Mouse (Mus musculus): ENCODE results near the gene Cldn14.

The Cldn14 gene

DNA sequence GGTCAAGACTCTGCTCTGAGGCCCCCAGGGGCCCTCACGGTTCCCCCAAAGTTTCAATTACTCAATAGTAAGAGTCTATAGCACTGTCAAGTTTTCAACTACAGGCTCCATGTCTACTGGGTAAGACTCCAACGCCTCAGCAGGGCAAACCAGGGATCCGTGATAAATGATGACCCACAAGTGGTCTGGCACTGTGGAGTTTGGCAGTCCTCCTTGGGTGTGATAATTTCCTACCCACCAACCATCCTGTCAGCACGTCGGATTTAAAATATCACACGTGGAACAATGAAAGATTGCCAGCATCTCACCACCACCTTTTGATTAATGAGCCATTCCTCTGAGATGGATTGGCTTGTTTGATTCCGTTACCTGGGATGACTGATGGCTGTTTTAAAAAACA lies 51.7 kb downstream of the Cldn14 start:
- DNase-seq (ENCODE audit: inconsistent age in 2 of 2, low spot score in 1 of 2) = no peak

DNA sequence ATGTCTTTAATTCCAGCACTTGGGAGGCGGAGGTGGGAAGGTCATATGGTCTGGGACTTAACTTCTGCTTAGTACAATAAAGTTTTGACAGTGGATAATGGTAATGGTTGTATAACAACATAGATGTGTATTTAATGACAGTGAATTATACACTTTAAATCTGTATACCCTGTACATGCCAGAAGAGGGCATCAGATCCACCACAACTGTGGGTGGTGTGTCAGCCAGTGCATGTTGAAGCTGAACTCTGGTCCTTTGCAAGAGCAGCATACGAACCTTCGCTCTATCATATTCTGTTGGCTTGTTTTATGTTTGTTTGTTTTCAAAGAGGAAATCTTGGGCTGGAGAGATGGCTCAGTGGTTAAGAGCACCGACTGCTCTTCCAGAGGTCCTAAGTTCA lies 61.2 kb downstream of the Cldn14 start:
- DNase-seq (ENCODE audit: inconsistent age in 2 of 2, low spot score in 1 of 2) = no peak

DNA sequence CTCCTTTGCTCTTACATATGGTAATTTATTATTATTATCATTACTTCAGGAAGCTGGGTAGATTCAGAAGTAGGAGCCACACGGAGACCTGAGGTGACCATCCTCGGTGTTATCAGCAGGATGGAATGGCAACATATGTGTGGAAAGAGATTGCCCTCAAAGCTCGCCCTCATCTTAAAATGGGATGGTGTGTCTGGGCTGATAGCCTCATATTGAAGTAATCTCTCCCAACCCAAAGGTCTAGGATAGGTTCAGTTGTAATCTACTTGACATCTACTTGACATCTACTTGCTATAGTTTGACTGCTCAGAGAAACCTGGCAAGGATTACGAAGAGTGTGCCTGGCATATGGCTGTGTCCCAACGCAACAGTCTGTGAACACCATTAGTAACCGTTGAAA lies 64.3 kb downstream of the Cldn14 start:
- no peak for DNase-seq (ENCODE audit: inconsistent age in 2 of 2, low spot score in 1 of 2)

DNA sequence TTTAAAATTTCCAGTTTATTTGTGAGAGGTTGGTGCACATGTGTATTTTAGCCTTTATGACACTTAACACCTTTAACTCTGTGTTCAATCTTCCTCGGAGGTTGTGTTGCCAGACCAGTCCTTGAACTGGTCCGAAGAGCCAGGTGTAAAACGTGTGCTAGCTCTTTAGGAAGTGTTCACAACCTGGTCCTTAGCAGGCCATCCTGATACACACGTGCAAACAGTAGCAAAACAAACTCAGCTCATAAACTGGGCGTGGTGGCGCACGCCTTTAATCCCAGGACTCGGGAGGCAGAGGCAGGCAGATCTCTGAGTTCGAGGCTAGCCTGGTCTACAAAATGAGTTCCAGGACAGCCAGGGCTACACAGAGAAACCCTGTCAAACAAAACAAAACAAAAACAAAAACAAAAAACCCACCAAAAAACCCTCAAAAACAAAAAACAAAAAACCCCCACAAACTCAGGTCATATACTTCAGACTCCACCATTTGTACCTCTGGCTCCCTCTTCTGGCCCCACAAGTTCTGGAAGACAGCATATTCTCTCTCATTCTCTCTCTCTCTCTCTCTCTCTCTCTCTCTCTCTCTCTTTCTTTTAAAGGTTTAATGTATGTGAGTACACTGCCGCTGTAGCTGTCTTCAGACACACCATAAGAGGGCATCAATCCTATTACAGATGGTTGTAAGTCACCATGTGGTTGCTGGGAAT lies 65.7 kb downstream of the Cldn14 start:
- no peak for DNase-seq (ENCODE audit: inconsistent age in 2 of 2, low spot score in 1 of 2)

DNA sequence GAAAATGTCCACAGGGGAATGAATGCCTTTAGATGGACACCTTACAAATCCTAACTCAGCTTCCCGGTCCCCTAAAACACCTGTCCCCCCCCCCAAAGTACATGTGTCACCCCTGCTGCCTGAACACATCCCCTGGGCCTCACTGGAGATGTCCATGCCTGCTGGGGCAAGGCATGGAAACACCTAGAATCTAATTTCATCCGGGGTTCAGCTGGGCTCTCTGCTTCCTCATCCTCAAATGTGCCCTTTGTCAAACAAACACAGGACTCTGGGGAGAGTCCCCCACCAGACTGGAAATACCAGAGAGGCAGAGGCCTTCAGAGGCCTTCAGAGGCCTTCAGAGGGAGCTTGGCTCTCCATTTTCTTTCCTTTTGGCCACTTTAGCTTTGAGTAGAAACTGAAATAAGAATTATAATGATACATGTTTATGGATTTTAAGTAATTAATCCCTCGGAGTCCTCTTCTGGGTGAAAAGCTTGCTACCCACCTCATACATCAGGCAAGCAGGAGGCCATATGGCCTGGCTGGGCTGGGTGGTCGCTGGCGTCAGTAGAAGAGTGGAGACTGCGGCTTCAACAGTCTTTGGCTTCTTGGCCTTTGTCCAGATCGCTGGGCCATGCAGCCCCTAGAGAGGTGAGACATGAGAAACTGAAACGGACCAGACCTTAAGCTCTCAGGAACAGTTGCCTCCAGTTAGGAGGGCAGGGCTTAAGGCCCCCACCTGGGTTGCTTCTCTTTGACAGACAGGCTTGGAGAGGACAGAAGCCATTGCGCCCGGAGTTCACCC lies 66.7 kb downstream of the Cldn14 start:
- DNase-seq (ENCODE audit: inconsistent age in 2 of 2, low spot score in 1 of 2) = no peak

DNA sequence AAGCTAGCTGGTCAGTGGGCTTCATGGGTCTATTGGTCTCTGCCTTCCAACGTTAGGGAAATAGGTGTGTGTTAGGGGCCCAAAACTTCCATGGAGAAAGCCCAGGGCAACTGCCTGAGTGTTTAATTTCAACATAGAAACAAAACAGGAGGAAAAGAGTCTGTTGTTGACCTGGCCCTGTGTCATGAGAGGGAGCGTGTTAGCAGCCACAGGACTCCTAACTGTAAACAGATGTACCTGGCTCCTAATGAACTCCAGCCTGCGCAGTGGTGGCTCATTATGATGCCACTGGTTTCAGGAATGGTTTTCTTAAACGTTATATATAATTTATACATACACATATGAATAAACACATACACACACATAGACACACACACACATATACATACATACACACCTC lies 68.7 kb downstream of the Cldn14 start:
- DNase-seq (ENCODE audit: inconsistent age in 2 of 2, low spot score in 1 of 2) = no peak

DNA sequence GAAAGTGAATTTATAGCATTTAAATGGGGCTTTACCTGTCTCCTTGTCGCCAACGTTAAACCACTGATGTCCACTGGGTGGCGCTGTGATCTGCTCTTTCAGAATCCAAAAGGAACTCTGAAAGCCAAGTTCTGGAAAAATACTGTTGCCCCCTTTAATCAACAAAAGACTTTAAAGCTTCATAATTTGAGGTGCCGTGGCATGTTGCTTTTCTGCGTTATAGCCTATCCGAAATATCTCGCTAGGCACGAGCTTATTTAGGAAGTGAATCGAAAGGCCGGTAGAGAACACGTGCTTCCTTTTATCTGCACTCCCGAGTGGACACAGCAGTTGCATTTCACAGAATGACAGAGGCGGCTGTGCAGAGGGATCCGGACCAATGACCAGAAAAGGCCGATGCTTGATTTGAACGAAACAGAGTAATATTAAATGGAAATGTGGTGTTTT lies 70.2 kb downstream of the Cldn14 start:
- DNase-seq (ENCODE audit: inconsistent age in 2 of 2, low spot score in 1 of 2) = peak; percentile 51 to 89

DNA sequence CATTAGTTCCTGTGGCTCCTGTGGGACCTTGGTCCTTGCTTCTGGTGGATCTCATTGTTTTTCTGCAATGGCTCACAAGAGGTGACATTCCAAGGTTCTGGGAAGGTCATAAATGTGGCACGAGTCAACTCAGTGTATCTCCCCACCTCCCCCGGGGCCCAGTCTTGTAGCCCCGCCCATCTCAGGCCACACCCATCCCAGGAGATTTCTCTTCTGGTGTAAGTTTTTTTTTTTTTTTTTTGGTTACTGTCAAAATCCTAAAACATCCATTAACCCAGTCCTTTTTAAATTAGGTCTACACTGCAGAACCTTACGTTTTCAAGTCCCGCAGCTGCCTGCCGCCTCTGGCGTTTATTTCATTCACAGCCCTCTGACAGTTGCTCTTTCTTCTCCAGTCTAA lies 73.6 kb downstream of the Cldn14 start:
- DNase-seq (ENCODE audit: inconsistent age in 2 of 2, low spot score in 1 of 2) = peak in 1 of 2 experiments; percentile 34

DNA sequence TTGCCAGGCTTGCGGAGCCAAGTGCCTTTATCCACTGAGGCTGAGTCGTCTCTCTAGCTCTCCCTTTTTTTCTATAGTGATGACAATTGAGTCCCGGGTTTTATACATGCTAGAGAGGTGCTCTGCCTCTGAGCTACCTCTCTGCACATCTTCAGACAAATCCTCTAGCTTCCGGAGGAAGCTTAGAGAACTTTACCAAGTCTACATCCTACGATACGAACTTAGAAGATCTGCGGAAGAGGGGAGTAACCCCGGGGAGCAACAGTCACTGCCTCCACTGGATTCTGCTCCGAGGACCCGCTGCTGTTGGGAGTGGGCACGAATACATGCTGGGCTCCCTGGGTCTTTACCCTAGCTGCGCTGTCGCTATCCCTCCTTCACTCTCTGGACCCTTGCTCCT lies 74.0 kb downstream of the Cldn14 start:
- no peak for DNase-seq (ENCODE audit: inconsistent age in 2 of 2, low spot score in 1 of 2)

DNA sequence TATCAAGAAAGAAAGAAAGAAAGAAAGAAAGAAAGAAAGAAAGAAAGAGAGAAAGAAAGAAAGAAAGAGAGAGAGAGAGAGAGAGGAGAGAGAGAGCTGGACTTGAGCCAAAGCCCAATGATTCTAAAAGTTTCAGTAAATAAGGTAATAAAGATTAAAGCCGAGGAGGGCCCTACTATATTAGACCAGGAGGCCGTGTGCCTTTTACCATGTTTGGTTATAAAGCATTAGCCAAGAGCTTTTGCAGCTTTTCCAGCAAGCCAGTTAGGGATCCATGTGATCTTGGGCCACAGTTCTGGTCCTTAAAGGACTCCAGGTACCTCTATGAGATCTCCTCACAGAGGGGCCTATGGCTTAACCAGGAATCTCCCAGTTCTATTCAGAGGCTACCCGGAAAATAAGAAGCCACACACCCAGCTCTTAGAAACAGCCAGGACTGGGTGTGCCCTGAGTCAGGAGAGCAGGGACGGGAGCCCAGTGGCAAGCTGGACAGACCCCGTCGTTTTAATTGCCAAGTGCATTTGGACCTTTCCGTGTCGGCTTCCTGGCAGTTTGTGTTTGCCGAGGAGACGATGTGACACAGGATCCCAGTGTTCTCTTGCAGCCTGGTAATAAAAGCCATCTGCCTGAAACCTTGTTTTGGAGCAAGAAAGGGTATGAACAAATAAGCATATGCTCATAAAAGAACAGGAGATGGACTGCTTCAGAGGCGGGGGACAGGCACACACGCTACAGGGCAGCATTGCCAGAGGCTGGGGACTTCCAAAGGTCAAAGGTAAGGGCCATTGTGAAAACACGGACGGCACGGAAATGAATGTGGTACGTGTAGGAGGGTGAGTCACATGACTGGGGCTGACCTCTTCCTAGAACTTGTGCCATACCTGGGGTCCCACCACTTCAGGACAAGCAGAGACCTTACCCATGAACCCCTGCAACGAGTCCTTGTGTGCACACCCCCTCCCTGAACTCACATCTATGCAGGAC lies 76.2 kb downstream of the Cldn14 start:
- no peak for DNase-seq (ENCODE audit: inconsistent age in 2 of 2, low spot score in 1 of 2)

DNA sequence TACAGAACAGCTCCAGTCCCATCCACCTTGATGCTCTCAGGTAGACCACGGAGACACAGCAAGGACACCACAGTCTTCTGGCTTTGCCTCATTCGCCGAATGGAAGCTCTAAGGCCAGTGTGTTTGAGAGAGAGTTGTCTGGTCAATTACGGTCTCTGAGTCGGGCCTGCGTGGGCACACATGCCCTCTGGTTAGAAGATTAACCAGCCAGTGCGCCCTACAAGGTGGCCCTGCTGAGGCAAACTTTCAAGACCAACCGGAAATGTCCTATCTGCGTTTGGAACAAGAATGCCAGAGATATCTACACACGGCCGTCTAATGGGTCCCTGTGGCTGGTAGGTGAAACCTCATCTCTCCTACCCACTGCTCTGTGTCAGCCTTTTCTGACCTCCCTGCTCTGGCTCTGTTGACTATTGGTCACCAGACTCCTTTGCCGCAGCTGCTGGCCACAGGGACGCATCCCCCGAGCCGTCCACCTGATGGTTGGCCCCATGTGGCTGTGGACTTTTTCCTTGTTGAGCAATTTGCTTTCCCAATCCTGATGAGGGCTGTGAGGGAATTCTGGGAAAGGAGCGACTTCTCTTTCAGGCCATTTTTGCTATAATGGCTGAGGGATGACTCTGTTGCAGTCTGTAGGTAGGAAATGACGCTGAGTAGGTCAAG lies 79.1 kb downstream of the Cldn14 start:
- DNase-seq (ENCODE audit: inconsistent age in 2 of 2, low spot score in 1 of 2) = no peak

DNA sequence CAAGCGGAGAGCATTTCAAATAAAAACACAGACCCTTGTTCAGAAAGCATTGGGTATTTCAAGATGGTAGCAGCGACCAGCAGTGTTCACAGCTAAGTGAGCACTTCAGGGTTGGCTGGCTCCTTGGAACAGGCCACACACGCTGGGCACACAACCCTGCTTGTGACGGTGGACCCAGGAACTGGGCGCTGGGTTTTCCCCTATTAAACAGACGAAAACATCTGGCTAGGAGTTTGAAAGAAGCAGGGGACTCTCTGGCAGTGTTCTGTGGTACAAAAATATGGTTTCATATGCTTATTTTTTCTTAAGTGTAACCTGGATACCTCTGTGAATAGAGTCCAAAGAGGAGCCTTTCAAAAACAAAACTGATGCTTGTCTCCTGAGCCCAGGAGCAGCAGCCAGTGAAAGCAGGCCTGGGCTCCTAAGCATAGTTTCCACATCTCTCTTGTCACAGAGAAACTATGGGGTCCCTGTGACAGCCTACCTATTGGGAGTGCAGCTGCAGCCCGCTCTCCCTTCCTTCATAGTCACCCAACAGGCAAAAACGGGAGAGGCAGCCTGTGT lies 82.9 kb downstream of the Cldn14 start:
- DNase-seq (ENCODE audit: inconsistent age in 2 of 2, low spot score in 1 of 2) = no peak

DNA sequence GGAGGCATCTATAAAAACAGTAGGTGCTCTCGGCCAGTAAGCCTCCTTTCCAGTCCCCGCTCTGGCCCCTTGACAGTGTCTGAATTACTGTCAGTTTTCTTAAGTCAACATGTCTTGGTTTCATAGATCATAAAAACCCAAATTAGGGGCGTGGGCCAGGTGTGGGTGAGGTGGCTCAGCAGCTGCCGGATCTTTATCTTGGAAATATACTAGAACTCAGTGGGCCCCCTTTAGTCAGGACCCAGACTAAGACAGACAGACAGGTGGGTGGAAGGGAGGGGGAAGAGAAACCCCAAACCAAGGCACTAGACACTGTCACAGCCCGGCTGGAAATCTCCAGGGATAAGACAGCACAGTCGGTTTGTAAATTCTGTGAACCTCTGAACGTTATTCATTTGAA lies 84.8 kb downstream of the Cldn14 start:
- no peak for DNase-seq (ENCODE audit: inconsistent age in 2 of 2, low spot score in 1 of 2)

DNA sequence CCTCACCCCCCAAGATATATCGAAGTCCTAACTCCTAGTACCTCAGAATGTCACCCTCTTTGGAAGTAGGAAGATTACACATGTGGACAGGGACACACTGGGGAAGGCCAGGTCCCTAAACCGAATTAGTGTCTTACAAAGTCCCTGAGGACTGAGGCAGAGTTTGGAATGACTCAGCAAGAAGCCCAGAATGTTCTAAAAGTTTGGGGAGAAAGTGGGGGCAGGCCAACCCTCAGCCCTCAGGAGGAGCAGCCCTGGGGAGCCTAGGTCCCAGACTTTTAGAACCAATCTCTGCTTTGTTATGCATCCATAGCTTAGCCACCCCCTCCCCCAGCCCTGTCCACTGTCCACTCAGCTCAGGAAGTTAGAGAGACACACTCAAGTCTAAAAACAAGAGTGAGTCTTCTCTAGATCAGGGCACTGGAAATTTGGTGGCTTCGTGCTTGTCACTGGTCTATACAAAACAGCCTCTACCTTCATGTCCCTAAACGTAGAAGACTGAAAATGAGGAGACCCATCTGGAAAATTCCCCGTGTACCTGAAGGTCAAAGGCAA lies 85.7 kb downstream of the Cldn14 start:
- no peak for DNase-seq (ENCODE audit: inconsistent age in 2 of 2, low spot score in 1 of 2)

DNA sequence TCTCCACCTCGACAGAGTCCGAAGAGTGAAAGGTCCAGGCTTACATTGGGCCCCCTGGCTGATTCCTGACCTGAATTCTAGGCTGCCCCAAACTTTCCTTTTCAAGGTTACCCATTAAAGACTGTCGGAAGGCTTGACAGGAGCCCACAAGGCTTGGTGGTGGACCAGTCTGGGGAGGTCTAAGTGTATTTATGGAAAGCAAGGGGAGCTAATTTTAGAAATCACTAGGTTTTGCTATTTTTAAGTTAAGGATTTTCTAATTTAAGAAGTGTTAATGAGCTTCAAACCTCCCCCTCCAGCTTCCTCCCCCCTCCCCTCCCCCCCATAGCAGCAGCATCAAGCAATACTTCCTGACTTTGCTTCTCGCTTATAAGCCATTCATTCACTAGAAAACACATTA lies 88.0 kb downstream of the Cldn14 start:
- DNase-seq (ENCODE audit: inconsistent age in 2 of 2, low spot score in 1 of 2) = no peak

DNA sequence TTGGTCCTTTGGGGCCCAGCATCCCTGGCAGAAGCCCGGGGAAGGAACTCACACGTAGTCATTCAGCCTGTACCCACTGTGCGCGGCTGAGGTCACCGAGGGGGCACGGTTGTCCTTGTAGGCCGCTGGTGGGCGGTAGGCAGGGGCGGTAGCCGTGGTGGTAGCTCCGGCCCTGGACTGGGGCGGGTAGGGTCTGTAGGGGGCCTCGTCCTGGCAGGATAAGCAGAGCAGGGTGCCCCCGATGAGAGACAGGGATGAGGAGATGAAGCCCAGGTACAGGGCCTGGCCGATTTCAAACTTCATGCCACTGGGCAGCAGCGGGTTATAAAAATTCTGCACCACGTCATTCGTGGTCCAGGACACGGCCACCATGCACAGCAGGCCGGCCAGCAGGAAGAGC lies 89.4 kb downstream of the Cldn14 start:
- no peak for DNase-seq (ENCODE audit: inconsistent age in 2 of 2, low spot score in 1 of 2)

DNA sequence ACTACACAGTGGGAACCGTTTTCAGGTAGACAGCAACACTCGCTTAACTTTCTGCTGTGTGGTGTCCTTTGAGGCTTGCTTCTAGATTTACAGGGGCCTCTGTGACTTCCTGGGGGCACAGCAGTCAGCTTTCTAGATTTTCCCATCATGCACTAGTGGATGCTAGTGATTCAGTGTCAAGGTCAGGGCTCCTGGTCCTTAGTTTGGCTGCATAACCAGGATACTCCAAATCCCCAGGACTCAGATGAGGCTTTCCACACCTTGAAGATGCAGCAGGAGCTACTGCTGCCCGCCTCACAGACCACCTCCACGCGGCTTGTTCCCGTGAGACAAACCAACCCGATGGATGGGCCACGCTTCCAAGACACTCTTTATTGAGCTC lies 90.0 kb downstream of the Cldn14 start:
- peak in 1 of 2 experiments; percentile 32 for DNase-seq (ENCODE audit: inconsistent age in 2 of 2, low spot score in 1 of 2)

DNA sequence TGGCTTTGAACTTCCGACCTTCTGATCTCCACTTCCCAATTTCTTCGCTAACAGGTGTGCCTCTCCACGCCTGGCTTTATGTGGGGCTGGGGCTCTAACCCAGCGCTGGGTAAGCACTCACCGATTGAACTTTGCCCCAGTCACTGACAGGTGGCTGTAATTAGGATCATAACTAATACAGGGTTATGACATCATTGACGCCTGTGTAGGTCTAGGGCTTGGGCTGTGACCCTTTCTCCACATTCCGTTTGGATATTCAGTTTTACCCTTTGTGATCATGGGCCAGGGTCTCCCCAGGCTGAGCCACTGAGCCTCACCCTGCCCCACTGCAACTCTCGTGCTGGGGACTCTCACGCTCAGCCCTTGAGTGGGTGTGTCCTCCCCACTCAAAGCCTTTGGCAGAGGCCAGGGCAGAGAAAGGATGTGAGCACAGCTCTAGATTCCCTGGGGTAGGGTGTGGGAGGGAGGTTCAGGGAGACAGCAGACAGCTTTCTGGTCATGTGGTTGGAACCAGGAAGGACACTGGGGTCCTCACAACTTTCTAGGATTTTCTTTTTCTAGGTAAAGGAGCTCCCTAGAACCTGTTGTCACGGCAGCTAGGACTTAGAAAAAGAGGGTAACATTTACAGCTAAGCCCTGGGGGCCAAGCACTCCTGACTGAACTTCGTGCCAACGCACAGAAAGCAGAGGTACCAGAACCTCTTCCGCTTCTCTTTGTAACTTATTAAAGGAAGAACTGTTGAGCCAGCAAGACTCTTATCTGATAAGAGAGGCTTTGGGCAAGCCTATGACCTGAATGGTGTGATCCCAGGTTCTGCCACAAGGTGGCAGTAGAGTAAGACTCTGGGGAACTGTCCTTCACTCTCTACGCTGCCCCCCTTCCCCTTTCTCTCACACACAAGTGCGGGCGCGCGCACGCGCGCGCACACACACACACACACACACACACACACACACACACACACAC lies 90.6 kb downstream of the Cldn14 start:
- DNase-seq (ENCODE audit: inconsistent age in 2 of 2, low spot score in 1 of 2) = peak; percentile 79 to 93

DNA sequence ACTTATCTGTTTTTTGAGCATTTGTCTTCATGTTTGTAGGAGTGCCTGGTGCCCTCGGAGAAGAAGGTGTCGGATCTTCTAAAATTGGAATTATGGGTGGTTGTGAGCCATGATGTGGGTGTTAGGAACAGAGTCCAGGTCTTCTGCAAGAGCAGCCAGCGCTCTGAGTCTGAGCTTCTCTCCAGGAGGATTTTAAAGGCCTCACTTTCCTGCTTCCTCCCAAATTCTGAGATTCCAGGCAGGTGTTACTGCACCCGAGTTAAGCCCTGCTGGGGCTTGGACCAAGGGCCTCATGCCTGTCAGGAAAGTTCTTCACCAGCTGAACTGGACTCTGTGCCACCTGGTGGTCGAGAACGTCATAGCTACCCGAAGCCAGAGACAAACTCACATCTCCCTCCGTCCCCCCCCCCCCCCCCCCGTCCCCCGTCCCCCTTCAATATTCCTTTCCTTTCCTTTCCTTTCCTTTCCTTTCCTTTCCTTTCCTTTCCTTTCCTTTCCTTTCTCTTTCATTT lies 93.2 kb downstream of the Cldn14 start:
- peak; percentile 34 to 65 for DNase-seq (ENCODE audit: inconsistent age in 2 of 2, low spot score in 1 of 2)

Data from adrenal gland, adult (tissue).